Mouse (Mus musculus): ENCODE data around the gene Cers4.

- no peak for TF ChIP-seq GATA1 (IDR thresholded peaks at IDR 0.05; ENCODE audit: borderline replicate concordance, low read length)
- no peak for TF ChIP-seq FLI1 (IDR thresholded peaks at IDR 0.05; ENCODE audit: low read length)
Measured at GRCm38 (mm10) chr8:4510824-4511223, 18.0 kb downstream of the Cers4 start.

All from megakaryocyte, embryonic 14.5 days (primary cell).